Comparison of ENCODE assay signal across 27 mouse cellular contexts in genomic region chr1:165160723-165161405, GRCm38 (mm10). TPM values are rescaled to one million over a fixed set of nuclear protein-coding genes. Genes with fewer than 3 reads are reported as not detected.
DNase-seq lines count a peak whose midpoint lies in the region; ATAC-seq and TF ChIP-seq lines count a peak whose summit lies in the region.
"Had no signal": no experiment of that assay in that cellular context is flagged by ENCODE, and none has a peak within 500 bp of the region (broad histone marks: within the 10 kb centered on the region; RNA-seq: fewer than 3 reads in every experiment).

Gene Tbx19, minus strand, starts transcription at chr1:165160773.

- 70% methylated on average over 8 of the region's 8 CpGs for WGBS in hindbrain, postnatal 0 days
- WGBS in hindbrain, embryonic 16.5 days: 83% methylated on average over 8 of the region's 8 CpGs

- no peaks in the 10 kb centered on the region for H3K9me3 ChIP-seq in hindbrain, postnatal 0 days (ENCODE audit: low read length)
- no peaks in the 10 kb centered on the region for H3K9me3 ChIP-seq in hindbrain, embryonic 16.5 days (ENCODE audit: control insufficient read depth, low read length)
- H3K9me3 ChIP-seq: embryonic facial prominence, embryonic 10.5 days; heart, embryonic 12.5 days; hindbrain, embryonic 13.5 days; intestine, embryonic 15.5 days; neural tube, embryonic 12.5 days; stomach, embryonic 15.5 days had no signal

- H3K4me1 ChIP-seq in hindbrain, postnatal 0 days (ENCODE audit: insufficient read depth, low read length): no peaks in the 10 kb centered on the region
- no peaks in the 10 kb centered on the region for H3K4me1 ChIP-seq in hindbrain, embryonic 16.5 days (ENCODE audit: control insufficient read depth, insufficient read depth, low read depth, low read length)
- H3K4me1 ChIP-seq in testis, adult 2 months (ENCODE audit: control insufficient read depth, insufficient read depth, low read length): no peaks in the 10 kb centered on the region
- H3K4me1 ChIP-seq: embryonic facial prominence, embryonic 10.5 days; heart, embryonic 12.5 days; hindbrain, embryonic 13.5 days; intestine, embryonic 15.5 days; neural tube, embryonic 12.5 days; stomach, embryonic 15.5 days had no signal

- no peak within 1 kb of the TSS for H3K9ac ChIP-seq in hindbrain, postnatal 0 days (replicated peaks; ENCODE audit: low read length)
- no peak within 1 kb of the TSS for H3K9ac ChIP-seq in hindbrain, embryonic 16.5 days (ENCODE audit: low read depth, low read length)
- H3K9ac ChIP-seq: heart, embryonic 12.5 days; hindbrain, embryonic 13.5 days; intestine, embryonic 15.5 days; neural tube, embryonic 12.5 days; stomach, embryonic 15.5 days had no signal

- ATAC-seq in hindbrain, postnatal 0 days: no peak
- ATAC-seq in hindbrain, embryonic 16.5 days: no peak
- ATAC-seq in common myeloid progenitor, adult 5-6 weeks (replicated peaks; ENCODE audit: low read depth, poor library complexity, severe bottlenecking): peak; percentile 79
- ATAC-seq: intestine, embryonic 15.5 days had no signal

- no peak for TF ChIP-seq POLR2A in testis, adult 2 months (IDR thresholded peaks at IDR 0.05; ENCODE audit: control insufficient read depth, low read depth, low read length)

- DNase-seq in hindbrain, postnatal 0 days (ENCODE audit: low spot score): peak; percentile 22
- DNase-seq in testis, postnatal 10 days (ENCODE audit: low spot score): no peak
- no peak for DNase-seq in embryo, embryonic 10 days (ENCODE audit: low spot score)
- DNase-seq in urinary bladder, postnatal 25 days (ENCODE audit: low spot score): no peak
- DNase-seq: adrenal gland, postnatal 25 days; cerebellum, adult 9-10 months; heart, adult 18-20 months; heart, postnatal 10 days; kidney, adult 9 months; kidney, postnatal 14 days; lung, postnatal 4 days; right cerebral cortex, postnatal 25 days; thymus, postnatal 14 days had no signal

- no peaks in the 10 kb centered on the region for H3K36me3 ChIP-seq in hindbrain, postnatal 0 days (ENCODE audit: insufficient read depth, low read length)
- H3K36me3 ChIP-seq in hindbrain, embryonic 16.5 days (ENCODE audit: control insufficient read depth, insufficient read depth, low read length): no peaks in the 10 kb centered on the region
- no peaks in the 10 kb centered on the region for H3K36me3 ChIP-seq in testis, adult 2 months (ENCODE audit: control insufficient read depth, insufficient read depth, low read length)
- H3K36me3 ChIP-seq: embryonic facial prominence, embryonic 10.5 days; heart, embryonic 12.5 days; hindbrain, embryonic 13.5 days; intestine, embryonic 15.5 days; neural tube, embryonic 12.5 days; stomach, embryonic 15.5 days had no signal

- no peak for TF ChIP-seq CTCF in hindbrain, postnatal 0 days (IDR thresholded peaks at IDR 0.05; ENCODE audit: low read depth)
- TF ChIP-seq CTCF in testis, adult 2 months (IDR thresholded peaks at IDR 0.05; ENCODE audit: control insufficient read depth, insufficient read depth, insufficient replicate concordance, low read depth, low read length): no peak

- H3K27me3 ChIP-seq in hindbrain, postnatal 0 days (ENCODE audit: insufficient read depth, low read length): no peaks in the 10 kb centered on the region
- H3K27me3 ChIP-seq in hindbrain, embryonic 16.5 days (replicated peaks; ENCODE audit: control insufficient read depth, insufficient read depth, low read length): no peaks in the 10 kb centered on the region
- no peaks in the 10 kb centered on the region for H3K27me3 ChIP-seq in testis, adult 2 months (ENCODE audit: control insufficient read depth, insufficient read depth, low read length)
- H3K27me3 ChIP-seq: heart, embryonic 12.5 days; hindbrain, embryonic 13.5 days; intestine, embryonic 15.5 days; neural tube, embryonic 12.5 days; stomach, embryonic 15.5 days had no signal

- no peak within 1 kb of the TSS for H3K4me2 ChIP-seq in hindbrain, postnatal 0 days (ENCODE audit: low read depth, low read length)
- no peak within 1 kb of the TSS for H3K4me2 ChIP-seq in hindbrain, embryonic 16.5 days (ENCODE audit: low read length)
- H3K4me2 ChIP-seq: heart, embryonic 12.5 days; hindbrain, embryonic 13.5 days; intestine, embryonic 15.5 days; neural tube, embryonic 12.5 days; stomach, embryonic 15.5 days had no signal

- H3K27ac ChIP-seq in hindbrain, postnatal 0 days: no peak within 1 kb of the TSS
- no peak within 1 kb of the TSS for H3K27ac ChIP-seq in hindbrain, embryonic 16.5 days (ENCODE audit: low read depth, low read length)
- H3K27ac ChIP-seq in testis, adult 2 months (ENCODE audit: control insufficient read depth, insufficient read depth, low read depth, low read length): no peak within 1 kb of the TSS
- H3K27ac ChIP-seq: embryonic facial prominence, embryonic 10.5 days; hindbrain, embryonic 13.5 days; intestine, embryonic 15.5 days; neural tube, embryonic 12.5 days; stomach, embryonic 15.5 days had no signal

- H3K4me3 ChIP-seq in hindbrain, postnatal 0 days (ENCODE audit: low read length): no peak within 1 kb of the TSS
- H3K4me3 ChIP-seq in hindbrain, embryonic 16.5 days (ENCODE audit: low read length): no peak within 1 kb of the TSS
- no peak within 1 kb of the TSS for H3K4me3 ChIP-seq in testis, adult 2 months (ENCODE audit: control insufficient read depth, low read depth, low read length)
- H3K4me3 ChIP-seq: embryonic facial prominence, embryonic 10.5 days; heart, embryonic 12.5 days; hindbrain, embryonic 13.5 days; intestine, embryonic 15.5 days; neural tube, embryonic 12.5 days; stomach, embryonic 15.5 days had no signal

RNA-seq across cellular contexts. Expression of gene Tbx19, which starts in this region (rescaled TPM):
- not detected in 2 replicates for total RNA-seq in hindbrain, postnatal 0 days (2014; rRNA removed)
- not detected in 2 replicates for polyA plus RNA-seq in hindbrain, postnatal 0 days (2015; fragmentation: Nextera tagmentation; extraction: Ambion mirVana)
- not detected in 2 replicates for polyA plus RNA-seq in hindbrain, embryonic 16.5 days (2015; fragmentation: Nextera tagmentation; extraction: Ambion mirVana)
- polyA plus RNA-seq in testis, adult 2 months (2012; rRNA removed): 18.4 and 21.1 TPM in 2 replicates
- total RNA-seq in common myeloid progenitor, adult 5-6 weeks (2017): not detected in 2 replicates
- total RNA-seq: gastrocnemius, adult 8-10 months; heart, adult 18-20 months; heart, postnatal 10 days; layer of hippocampus, adult 18-20 months; layer of hippocampus, postnatal 14 days; liver, adult 2 months had no signal
- polyA plus RNA-seq: embryonic facial prominence, embryonic 10.5 days; heart, embryonic 12.5 days; hindbrain, embryonic 13.5 days; intestine, embryonic 15.5 days; liver, adult 2 months; liver, embryonic 16.5 days; neural tube, embryonic 12.5 days; stomach, embryonic 15.5 days had no signal

Comparison
In these comparisons a context has a peak if more than half of its experiments do, and no peak if none do; other contexts are left out.
1. RNA of gene Tbx19 (polyA plus RNA-seq): 18.4 to 21.1 TPM in testis, adult 2 months; not detected in hindbrain, postnatal 0 days and not detected in hindbrain, embryonic 16.5 days; every median in the first group is over 10 times any median in the second.
2. Peak in DNase-seq in hindbrain, postnatal 0 days; RNA of the gene not detected or under 1 TPM.
3. Peak in ATAC-seq in common myeloid progenitor, adult 5-6 weeks; RNA of the gene not detected or under 1 TPM.